Mouse (Mus musculus): ENCODE measurements around the gene Tmem53. TPM values are rescaled to one million over a fixed set of nuclear protein-coding genes. Genes with fewer than 3 reads are reported as not detected.
A peak's percentile ranks its signal among the peaks of the same experiment; 100 is the strongest.

Tmem53 gene
- total RNA-seq (2021) = 1 to 10 TPM; 3.5 to 5.1 TPM
- long read RNA-seq, experiment 1, partial matches to known transcripts = 0 of 3 reads
- long read RNA-seq, experiment 1, other reads (novel, unspliced or antisense) = 0 of 3 reads
- long read RNA-seq, experiment 2, partial matches to known transcripts = 0 of 6 reads
- long read RNA-seq, experiment 2, other reads (novel, unspliced or antisense) = 3 of 6 reads

GRCm38 (mm10) chr4:117251801-117252316 lies at the start of gene Tmem53, which contains the start of gene Armh1:
Tmem53 (plus strand) TSS chr4:117251951.
Armh1 (minus strand) TSS chr4:117252125.
- DNase-seq (ENCODE audit: low spot score in 2 of 2) = peak; percentile 68 to 72

- DNase-seq (ENCODE audit: low spot score in 2 of 2) = peak; percentile 11 to 54
Observed at GRCm38 (mm10) chr4:117202046-117202991, 49.4 kb upstream of the Tmem53 start.

- no peak for DNase-seq (ENCODE audit: low spot score in 2 of 2)
Observed at GRCm38 (mm10) chr4:117202992-117203354, 48.8 kb upstream of the Tmem53 start.

GRCm38 (mm10) chr4:117209592-117209991 lies 42.2 kb upstream of the Tmem53 start:
- DNase-seq (ENCODE audit: low spot score in 2 of 2) = no peak

- peak; percentile 48 for DNase-seq (ENCODE audit: low spot score in 2 of 2)
Observed at GRCm38 (mm10) chr4:117210147-117211074, 41.3 kb upstream of the Tmem53 start.

GRCm38 (mm10) chr4:117214250-117214649 lies 37.5 kb upstream of the Tmem53 start:
- no peak for DNase-seq (ENCODE audit: low spot score in 2 of 2)

GRCm38 (mm10) chr4:117217029-117217428 lies 34.7 kb upstream of the Tmem53 start:
- no peak for DNase-seq (ENCODE audit: low spot score in 2 of 2)

- DNase-seq (ENCODE audit: low spot score in 2 of 2) = peak; percentile 33 to 57
Observed at GRCm38 (mm10) chr4:117218517-117219219, 33.1 kb upstream of the Tmem53 start.

- DNase-seq (ENCODE audit: low spot score in 2 of 2) = no peak
Observed at GRCm38 (mm10) chr4:117220741-117221515, 30.8 kb upstream of the Tmem53 start.

GRCm38 (mm10) chr4:117221836-117222235 lies 29.9 kb upstream of the Tmem53 start:
- no peak for DNase-seq (ENCODE audit: low spot score in 2 of 2)

GRCm38 (mm10) chr4:117223001-117223400 lies 28.8 kb upstream of the Tmem53 start:
- no peak for DNase-seq (ENCODE audit: low spot score in 2 of 2)

GRCm38 (mm10) chr4:117224122-117224521 lies 27.6 kb upstream of the Tmem53 start:
- DNase-seq (ENCODE audit: low spot score in 2 of 2) = no peak

GRCm38 (mm10) chr4:117225250-117225649 lies 26.5 kb upstream of the Tmem53 start:
- DNase-seq (ENCODE audit: low spot score in 2 of 2) = no peak

GRCm38 (mm10) chr4:117229590-117229989 lies 22.2 kb upstream of the Tmem53 start:
- no peak for DNase-seq (ENCODE audit: low spot score in 2 of 2)

- no peak for DNase-seq (ENCODE audit: low spot score in 2 of 2)
Observed at GRCm38 (mm10) chr4:117230331-117230730, 21.4 kb upstream of the Tmem53 start.

GRCm38 (mm10) chr4:117231208-117231607 lies 20.5 kb upstream of the Tmem53 start:
- no peak for DNase-seq (ENCODE audit: low spot score in 2 of 2)

- DNase-seq (ENCODE audit: low spot score in 2 of 2) = no peak
Observed at GRCm38 (mm10) chr4:117234166-117234741, 17.5 kb upstream of the Tmem53 start.

- no peak for DNase-seq (ENCODE audit: low spot score in 2 of 2)
Observed at GRCm38 (mm10) chr4:117235822-117236221, 15.9 kb upstream of the Tmem53 start.

GRCm38 (mm10) chr4:117239153-117239552 lies 12.6 kb upstream of the Tmem53 start:
- DNase-seq (ENCODE audit: low spot score in 2 of 2) = no peak
